Mouse (Mus musculus) limb, embryonic 11.5 days (tissue): ENCODE data around the gene Olfr155. TPM values are rescaled to one million over a fixed set of nuclear protein-coding genes. Genes with fewer than 3 reads are reported as not detected.

Source experiments
- ATAC-seq: fragments of 200-750 bp; cut with Nextera tagmentation; 2 replicates; pipeline ENCODE4 v1.8.0; 2017; ENCODE audit warnings: low read depth; ENCODE audit not compliant: insufficient number of reproducible peaks, low FRiP score, low TSS enrichment
- DNase-seq: peaks from one replicate; pipeline ENCODE4 v3.0.0-alpha.2; 2015; ENCODE audit warnings: low spot score
- H3K27ac ChIP-seq: fragments of 300-500 bp; sonication (generic); replicated peaks from 2 replicates; pipeline ENCODE4 v1.5.1; 2014; ENCODE audit warnings: low read depth, mild to moderate bottlenecking, low read length
- H3K27me3 ChIP-seq: fragments of 300-500 bp; sonication (generic); 2 replicates; pipeline ENCODE4 v1.6.1; 2014; ENCODE audit warnings: mild to moderate bottlenecking, low read length, mixed read lengths; ENCODE audit not compliant: control insufficient read depth, insufficient read depth
- H3K36me3 ChIP-seq: fragments of 300-500 bp; sonication (generic); 2 replicates; pipeline ENCODE4 v1.6.1; 2014; ENCODE audit warnings: mild to moderate bottlenecking, low read length, moderate library complexity, mixed read lengths; ENCODE audit not compliant: control insufficient read depth, insufficient read depth
- H3K4me1 ChIP-seq: fragments of 300-500 bp; sonication (generic); 2 replicates; pipeline ENCODE4 v1.6.1; 2014; ENCODE audit warnings: low read length, mixed read lengths; ENCODE audit not compliant: control insufficient read depth, insufficient read depth
- H3K4me2 ChIP-seq: fragments of 300-500 bp; sonication (generic); 2 replicates; pipeline ENCODE4 v1.6.1; 2014; ENCODE audit warnings: low read depth, mild to moderate bottlenecking, moderate library complexity; ENCODE audit not compliant: severe bottlenecking
- H3K4me3 ChIP-seq: fragments of 300-500 bp; sonication (generic); 2 replicates; pipeline ENCODE4 v1.5.1; 2014; ENCODE audit warnings: low read depth, low read length
- H3K9ac ChIP-seq: fragments of 300-500 bp; sonication (generic); 2 replicates; pipeline ENCODE4 v1.6.1; 2014; ENCODE audit warnings: mild to moderate bottlenecking, low read length
- H3K9me3 ChIP-seq: fragments of 300-500 bp; sonication (generic); 2 replicates; pipeline ENCODE4 v1.6.1; 2016; ENCODE audit warnings: low read length; ENCODE audit not compliant: control insufficient read depth
- WGBS: fragments of 180-500 bp; shearing (Covaris S2); extraction: QIAGEN DNeasy Blood & Tissue Kit; methylation state at CpG from one replicate; pipeline ENCODE4 v1.1.7; 2014; 5-methylcytosine and 5-hydroxymethylcytosine counted together
- polyA plus RNA-seq: library from polyadenylated mRNA; unstranded; fragments of >200 nt; fragmentation: Nextera tagmentation; extraction: Ambion mirVana; gene quantifications from 2 replicates; pipeline ENCODE4 v1.2.1, GENCODE M21; 2014

The Olfr155 gene
- polyA plus RNA-seq, 1 experiment from 2014 or later: not detected

DNA sequence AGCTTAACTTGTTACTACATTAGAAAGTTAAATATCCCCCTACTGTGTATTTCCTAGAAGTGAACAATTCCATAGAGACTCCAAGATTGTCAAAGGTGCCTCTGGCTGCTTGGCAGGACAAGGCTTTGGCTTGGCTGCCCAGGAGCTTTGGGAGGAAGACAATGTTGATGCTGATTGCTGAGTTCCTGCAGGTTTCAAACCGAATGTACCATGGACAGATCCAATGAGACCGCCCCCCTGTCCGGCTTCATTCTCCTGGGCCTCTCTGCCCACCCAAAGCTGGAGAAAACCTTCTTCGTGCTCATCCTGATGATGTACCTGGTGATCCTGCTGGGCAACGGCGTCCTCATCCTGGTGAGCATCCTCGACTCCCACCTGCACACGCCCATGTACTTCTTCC is 2.7 kb downstream of the Olfr155 start:
- ATAC-seq (no peak), DNase-seq (no peak)
- Histone ChIP-seq H3K4me1 (no peaks in the 10 kb centered on the region), H3K27ac (no peak overlapping the region), H3K4me2 (no peak overlapping the region), H3K9me3 (no peaks in the 10 kb centered on the region), H3K4me3 (no peak overlapping the region), H3K9ac (no peak overlapping the region), H3K27me3 (no peaks in the 10 kb centered on the region), H3K36me3 (no peaks in the 10 kb centered on the region)
- 75% methylated on average over 8 of the region's 8 CpGs for WGBS

DNA sequence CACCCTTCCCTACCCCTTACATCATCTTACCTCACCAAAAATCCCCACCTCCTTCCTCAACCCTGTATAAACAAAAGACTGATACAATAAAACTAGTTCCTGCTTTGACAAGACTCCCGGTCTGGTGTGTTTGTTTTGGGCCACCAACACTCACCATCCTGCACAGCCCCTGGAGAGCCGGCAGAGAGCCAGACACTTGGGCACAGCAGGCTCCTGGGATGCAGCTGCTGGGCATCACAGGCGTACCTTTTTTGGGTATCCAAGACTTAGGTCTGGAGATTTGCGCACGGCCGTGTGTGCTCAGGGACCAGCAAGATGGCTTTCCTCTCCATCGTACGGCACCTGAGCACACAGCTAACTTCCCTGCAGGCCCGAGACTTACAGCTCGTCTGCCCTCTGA is 8.5 kb downstream of the Olfr155 start:
- no peak overlapping the region for H3K4me2 ChIP-seq
- no peaks in the 10 kb centered on the region for H3K4me1 ChIP-seq
- no peak overlapping the region for H3K9ac ChIP-seq
- no peaks in the 10 kb centered on the region for H3K36me3 ChIP-seq
- DNase-seq (no peak), ATAC-seq (no peak)
- no peaks in the 10 kb centered on the region for H3K27me3 ChIP-seq
- H3K4me3 ChIP-seq: no peak overlapping the region
- H3K9me3 ChIP-seq: no peaks in the 10 kb centered on the region
- 87% methylated on average over 10 of the region's 10 CpGs for WGBS
- no peak overlapping the region for H3K27ac ChIP-seq

DNA sequence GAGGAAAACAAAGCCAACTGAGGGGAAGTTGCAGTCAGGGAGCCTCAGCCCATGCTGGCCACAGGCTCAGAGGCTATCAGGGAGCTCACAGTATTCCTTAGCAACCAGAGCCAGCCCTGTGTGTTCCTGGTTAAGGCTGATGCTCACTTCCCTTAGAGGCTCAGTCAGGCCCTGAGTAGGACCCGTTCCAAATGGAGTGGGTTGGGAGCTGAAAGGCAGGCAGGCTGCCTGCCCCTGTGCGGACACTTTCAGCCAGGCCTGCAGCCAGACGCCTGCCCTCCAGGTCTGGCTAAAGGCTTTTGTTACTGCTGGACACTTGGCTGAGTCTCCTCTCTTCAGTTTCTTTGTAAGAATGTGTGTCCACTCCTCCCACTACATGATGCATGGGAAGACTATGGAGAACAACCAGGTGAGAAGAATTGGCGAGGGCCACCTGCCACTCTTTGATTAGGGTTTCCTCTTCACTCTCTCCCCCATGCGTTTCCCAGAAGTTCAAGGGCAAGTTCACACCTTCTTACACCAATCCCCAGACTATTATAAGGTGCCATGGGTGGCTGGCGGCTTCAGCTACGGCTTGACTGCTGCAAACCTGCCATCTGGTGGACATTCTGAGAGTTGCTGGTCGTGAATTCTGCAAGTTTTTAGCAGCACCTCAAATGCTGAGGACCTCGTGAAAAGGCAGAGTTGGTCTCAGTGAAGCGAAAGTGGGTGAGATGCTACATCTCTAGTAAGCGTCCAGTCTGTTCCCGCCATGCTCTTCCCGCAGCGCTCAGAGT is 9.6 kb downstream of the Olfr155 start:
- no peaks in the 10 kb centered on the region for H3K36me3 ChIP-seq
- H3K9me3 ChIP-seq: no peaks in the 10 kb centered on the region
- H3K27ac ChIP-seq: no peak overlapping the region
- 21% methylated on average over 14 of the region's 14 CpGs for WGBS
- DNase-seq (peak; percentile 85), ATAC-seq (no peak)
- H3K27me3 ChIP-seq: no peaks in the 10 kb centered on the region
- no peak overlapping the region for H3K4me2 ChIP-seq
- H3K9ac ChIP-seq: no peak overlapping the region
- H3K4me1 ChIP-seq: no peaks in the 10 kb centered on the region
- no peak overlapping the region for H3K4me3 ChIP-seq

DNA sequence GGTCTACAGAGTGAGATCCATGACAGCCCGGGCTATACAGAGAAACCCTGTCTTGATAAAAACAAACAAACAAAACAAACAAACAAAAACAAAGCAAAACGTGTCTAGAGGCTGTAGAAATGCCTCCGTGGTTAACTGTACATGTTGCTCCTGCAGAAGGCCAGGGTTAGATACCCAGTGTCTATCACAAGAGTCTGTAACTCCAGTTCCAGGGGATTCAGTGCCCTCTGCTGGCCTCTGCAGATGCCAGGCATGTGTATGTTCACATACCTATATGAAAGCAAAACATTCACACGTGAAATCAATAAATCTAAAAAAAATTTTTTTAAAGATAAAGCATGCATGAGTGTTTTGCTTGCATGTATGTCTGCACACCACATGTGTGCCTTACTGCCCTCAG is 11.9 kb downstream of the Olfr155 start:
- no peak for DNase-seq
- H3K4me3 ChIP-seq: no peak overlapping the region
- H3K27me3 ChIP-seq: no peaks in the 10 kb centered on the region
- no peaks in the 10 kb centered on the region for H3K9me3 ChIP-seq
- no peak for ATAC-seq
- H3K36me3 ChIP-seq: no peaks in the 10 kb centered on the region
- H3K4me1 ChIP-seq: no peaks in the 10 kb centered on the region
- H3K9ac ChIP-seq: no peak overlapping the region
- WGBS: 71% methylated on average over 4 of the region's 4 CpGs
- H3K27ac ChIP-seq: no peak overlapping the region
- no peak overlapping the region for H3K4me2 ChIP-seq

GRCm38 (mm10) chr4:43869821-43870220 is 18.5 kb downstream of the Olfr155 start:
- Histone ChIP-seq H3K27ac (no peak overlapping the region), H3K9me3 (no peaks in the 10 kb centered on the region), H3K4me3 (no peak overlapping the region), H3K9ac (no peak overlapping the region), H3K36me3 (no peaks in the 10 kb centered on the region), H3K27me3 (no peaks in the 10 kb centered on the region), H3K4me2 (no peak overlapping the region), H3K4me1 (no peaks in the 10 kb centered on the region)
- DNase-seq (no peak), ATAC-seq (no peak)
- 89% methylated on average over 10 of the region's 10 CpGs for WGBS

GRCm38 (mm10) chr4:43874501-43874900 is 23.1 kb downstream of the Olfr155 start:
- H3K27ac ChIP-seq: no peak overlapping the region
- 51% methylated on average over 7 of the region's 7 CpGs for WGBS
- H3K36me3 ChIP-seq: no peaks in the 10 kb centered on the region
- no peak for ATAC-seq
- no peak overlapping the region; the same call in 1 of the 2 replicates for H3K9ac ChIP-seq
- peak overlapping the region; percentile 70 for H3K4me2 ChIP-seq
- no peak overlapping the region for H3K4me3 ChIP-seq
- no peak for DNase-seq
- no peaks in the 10 kb centered on the region for H3K27me3 ChIP-seq
- H3K4me1 ChIP-seq: peaks cover 14% of the 10 kb centered on the region
- no peaks in the 10 kb centered on the region for H3K9me3 ChIP-seq

DNA sequence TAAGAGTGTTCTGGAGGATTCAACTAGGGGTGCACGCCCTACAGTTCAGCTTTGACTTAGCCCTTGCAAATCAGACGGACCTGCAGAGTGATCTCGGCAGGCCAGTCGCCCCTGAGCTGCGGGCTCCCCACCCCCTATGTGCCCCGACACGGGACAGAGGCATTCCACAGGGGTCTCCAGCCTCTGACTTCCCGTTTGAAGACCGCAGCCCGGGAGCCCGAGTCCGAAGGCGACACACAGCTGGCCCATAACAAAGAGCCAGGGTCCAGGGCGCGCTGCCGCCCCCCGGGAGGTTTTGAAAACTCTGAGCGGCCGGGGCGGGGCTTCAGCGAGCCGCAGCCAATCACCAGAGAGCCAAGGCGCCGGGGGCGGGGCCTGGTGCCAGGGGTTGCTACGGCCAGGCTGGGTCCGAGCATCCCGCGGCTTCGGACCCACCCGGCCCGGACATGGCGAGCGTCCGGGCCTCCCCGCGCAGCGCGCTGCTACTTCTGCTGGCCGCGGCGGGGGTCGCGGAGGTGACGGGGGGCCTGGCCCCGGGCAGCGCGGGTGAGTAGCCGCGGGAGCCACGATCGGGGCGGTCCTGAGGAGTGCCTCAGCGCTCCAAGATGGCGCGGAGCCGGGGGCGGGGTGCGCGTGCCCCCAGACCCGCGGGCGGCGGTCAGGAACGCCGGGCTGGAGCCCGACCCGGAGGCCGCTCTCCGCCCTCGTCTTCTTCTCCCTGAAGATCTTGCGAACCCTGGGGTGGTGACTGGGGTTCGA is 24.0 kb downstream of the Olfr155 start, which contains the start of gene Reck:
Gene Reck, plus strand, starts transcription at position 371 of the 759 bp plus-strand sequence.
- Histone ChIP-seq H3K9me3 (no peaks in the 10 kb centered on the region), H3K27me3 (no peaks in the 10 kb centered on the region), H3K4me2 (peak within 1 kb of the TSS; percentile 70), H3K27ac (peak within 1 kb of the TSS; percentile 38; the same call in 1 of the 2 replicates), H3K4me1 (peaks cover 14% of the 10 kb centered on the region), H3K4me3 (peak within 1 kb of the TSS; percentile 71), H3K9ac (peak within 1 kb of the TSS; percentile 76), H3K36me3 (no peaks in the 10 kb centered on the region)
- ATAC-seq (peak; percentile 89), DNase-seq (peak; percentile 97)
- WGBS: under 1% methylated on average over 67 of the region's 73 CpGs

GRCm38 (mm10) chr4:43875919-43876411 is 24.6 kb downstream of the Olfr155 start:
- WGBS: under 1% methylated on average over 20 of the region's 20 CpGs
- H3K9ac ChIP-seq: peak overlapping the region; percentile 76
- ATAC-seq: peak; percentile 74
- no peaks in the 10 kb centered on the region for H3K36me3 ChIP-seq
- H3K9me3 ChIP-seq: no peaks in the 10 kb centered on the region
- H3K4me3 ChIP-seq: peak overlapping the region; percentile 71
- H3K4me1 ChIP-seq: peaks cover 14% of the 10 kb centered on the region
- DNase-seq: no peak
- no peak overlapping the region for H3K27ac ChIP-seq
- no peaks in the 10 kb centered on the region for H3K27me3 ChIP-seq
- H3K4me2 ChIP-seq: peak overlapping the region; percentile 70
